Mouse (Mus musculus): ENCODE data around the gene Rsph14. TPM values are rescaled to one million over a fixed set of nuclear protein-coding genes. Genes with fewer than 3 reads are reported as not detected.

The Rsph14 gene
- polyA plus RNA-seq, 1 experiment, result not detected

DNA sequence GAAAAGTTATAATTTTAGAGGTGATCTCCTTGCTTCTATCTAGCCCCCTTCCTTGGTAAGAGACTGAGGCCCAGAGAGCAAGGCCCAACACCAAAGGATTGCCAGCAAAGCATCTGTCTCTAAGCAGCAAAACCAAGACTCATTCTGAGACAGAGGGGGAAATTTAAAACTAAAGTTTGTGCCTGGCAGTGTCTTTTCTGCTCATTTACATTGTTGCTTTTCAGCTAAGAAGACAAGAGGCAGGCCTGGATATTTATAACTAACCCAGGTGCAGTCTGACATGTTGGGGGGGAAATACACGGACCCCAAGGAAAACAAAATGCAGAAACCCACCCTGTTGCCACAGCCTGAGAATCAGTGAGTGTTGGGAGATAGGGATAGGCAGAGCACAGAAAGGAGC lies 68.0 kb downstream of the Rsph14 start:
- WGBS, result 82% methylated on average over 1 of the region's 1 CpGs
- no peaks in the 10 kb centered on the region for H3K36me3 ChIP-seq (ENCODE audit: control insufficient read depth, insufficient read depth, low read length)
- TF ChIP-seq POLR2A (IDR thresholded peaks at IDR 0.05; ENCODE audit: low read depth, low read length), result no peak
- TF ChIP-seq CTCF (conservative IDR thresholded peaks at IDR 0.05; ENCODE audit: insufficient read depth, insufficient read length, low read depth, low read length), result no peak

DNA sequence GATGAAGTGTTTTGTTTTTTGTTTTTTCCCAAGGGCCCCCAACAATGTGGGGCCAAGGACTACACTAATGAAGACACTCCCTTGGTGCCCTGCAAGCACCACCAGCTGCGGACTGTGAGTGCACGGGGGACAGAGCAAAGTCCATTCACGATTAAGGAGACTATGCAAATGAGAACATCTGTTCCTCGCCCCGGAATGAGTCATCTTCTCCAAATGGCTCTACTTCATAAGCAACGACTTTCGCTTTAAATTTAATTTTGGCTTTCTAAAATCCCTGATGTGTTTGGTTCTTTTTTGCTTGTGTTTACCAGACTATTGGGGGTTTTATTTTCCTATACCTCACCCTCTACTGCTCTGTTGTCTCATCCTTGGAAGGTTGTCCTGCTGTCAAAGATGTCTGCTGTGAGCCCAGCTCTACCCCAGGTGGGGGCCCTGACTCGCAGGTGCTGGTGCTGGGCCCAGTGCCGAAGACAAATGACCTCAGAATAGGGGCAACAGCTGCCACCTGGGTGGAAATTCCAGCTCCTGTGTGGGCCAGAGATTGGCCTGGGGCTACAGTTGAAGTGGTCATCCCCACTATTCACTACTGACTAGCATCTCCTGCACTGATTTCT lies 79.4 kb downstream of the Rsph14 start:
- WGBS, result 39% methylated on average over 9 of the region's 9 CpGs

More for the DNA sequence above, 68.0 kb downstream of the Rsph14 start:
- Histone ChIP-seq H3K27ac (ENCODE audit: insufficient read depth, low read depth, low read length) (no peak overlapping the region), H3K4me1 (ENCODE audit: control insufficient read depth, insufficient read depth, low read length) (no peaks in the 10 kb centered on the region), H3K4me3 (ENCODE audit: insufficient read depth, low read depth, low read length) (no peak overlapping the region), H3K27me3 (replicated peaks; ENCODE audit: control insufficient read depth, insufficient read depth, low read length) (no peaks in the 10 kb centered on the region)
- DNase-seq, result no peak

DNA sequence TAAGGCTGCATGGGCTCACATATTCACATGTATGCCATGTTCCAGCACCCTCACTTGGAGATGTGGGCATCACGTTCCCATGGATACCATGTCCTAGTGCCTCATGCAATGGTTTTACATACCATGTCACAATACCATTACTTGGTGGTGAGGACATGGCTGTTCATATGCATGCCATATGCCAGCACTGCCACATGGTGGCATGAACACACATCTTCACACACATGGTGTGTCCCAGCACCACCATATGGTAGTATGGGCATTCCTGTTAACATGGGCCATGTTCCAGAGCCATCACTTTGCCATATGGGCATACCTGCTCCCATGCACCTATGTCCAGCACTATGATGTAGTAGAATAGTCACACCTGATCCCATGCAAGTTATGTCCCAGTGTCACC lies 91.6 kb downstream of the Rsph14 start:
- H3K36me3 ChIP-seq (ENCODE audit: control insufficient read depth, insufficient read depth, low read length), result no peaks in the 10 kb centered on the region
- WGBS, result 98% methylated on average over 1 of the region's 1 CpGs
- no peaks in the 10 kb centered on the region for H3K4me1 ChIP-seq (ENCODE audit: control insufficient read depth, insufficient read depth, low read length)
- TF ChIP-seq POLR2A (IDR thresholded peaks at IDR 0.05; ENCODE audit: low read depth, low read length) (no peak), CTCF (conservative IDR thresholded peaks at IDR 0.05; ENCODE audit: insufficient read depth, insufficient read length, low read depth, low read length) (no peak)
- H3K27me3 ChIP-seq (replicated peaks; ENCODE audit: control insufficient read depth, insufficient read depth, low read length), result no peaks in the 10 kb centered on the region
- no peak overlapping the region for H3K27ac ChIP-seq (ENCODE audit: insufficient read depth, low read depth, low read length)
- no peak for DNase-seq
- H3K4me3 ChIP-seq (ENCODE audit: insufficient read depth, low read depth, low read length), result no peak overlapping the region

More for the DNA sequence above, 79.4 kb downstream of the Rsph14 start:
- Histone ChIP-seq H3K27ac (ENCODE audit: insufficient read depth, low read depth, low read length) (no peak overlapping the region), H3K36me3 (ENCODE audit: control insufficient read depth, insufficient read depth, low read length) (no peaks in the 10 kb centered on the region), H3K27me3 (replicated peaks; ENCODE audit: control insufficient read depth, insufficient read depth, low read length) (no peaks in the 10 kb centered on the region), H3K4me3 (ENCODE audit: insufficient read depth, low read depth, low read length) (no peak overlapping the region), H3K4me1 (ENCODE audit: control insufficient read depth, insufficient read depth, low read length) (no peaks in the 10 kb centered on the region)
- TF ChIP-seq CTCF (conservative IDR thresholded peaks at IDR 0.05; ENCODE audit: insufficient read depth, insufficient read length, low read depth, low read length) (no peak), POLR2A (IDR thresholded peaks at IDR 0.05; ENCODE audit: low read depth, low read length) (no peak)
- DNase-seq, result peak; percentile 11

DNA sequence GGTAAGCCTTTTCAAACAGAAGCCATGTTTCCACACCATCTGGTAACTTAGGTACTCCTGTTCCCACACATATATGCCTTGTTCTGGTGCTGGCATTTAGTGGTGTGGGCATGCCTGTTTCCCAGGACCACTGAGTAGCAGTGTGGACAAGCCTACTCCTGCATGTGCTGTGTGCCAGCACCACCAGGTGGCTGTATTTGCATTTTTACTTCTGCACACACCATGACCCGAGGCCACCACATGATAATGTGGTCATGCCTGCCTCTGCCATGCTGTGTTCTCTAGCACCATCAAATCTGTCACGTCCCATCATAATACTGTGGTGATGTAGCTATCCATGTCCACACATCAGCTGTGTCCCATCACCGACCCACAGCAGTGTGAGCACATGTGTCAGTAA lies 93.1 kb downstream of the Rsph14 start:
- H3K36me3 ChIP-seq (ENCODE audit: control insufficient read depth, insufficient read depth, low read length), result no peaks in the 10 kb centered on the region
- WGBS, result 55% methylated on average over 3 of the region's 3 CpGs
- H3K27me3 ChIP-seq (replicated peaks; ENCODE audit: control insufficient read depth, insufficient read depth, low read length), result no peaks in the 10 kb centered on the region
- no peak for DNase-seq
- H3K4me3 ChIP-seq (ENCODE audit: insufficient read depth, low read depth, low read length), result no peak overlapping the region
- no peaks in the 10 kb centered on the region for H3K4me1 ChIP-seq (ENCODE audit: control insufficient read depth, insufficient read depth, low read length)
- no peak overlapping the region for H3K27ac ChIP-seq (ENCODE audit: insufficient read depth, low read depth, low read length)
- TF ChIP-seq POLR2A (IDR thresholded peaks at IDR 0.05; ENCODE audit: low read depth, low read length) (no peak), CTCF (conservative IDR thresholded peaks at IDR 0.05; ENCODE audit: insufficient read depth, insufficient read length, low read depth, low read length) (peak; percentile 29; the same call in 1 of the 2 replicates)

DNA sequence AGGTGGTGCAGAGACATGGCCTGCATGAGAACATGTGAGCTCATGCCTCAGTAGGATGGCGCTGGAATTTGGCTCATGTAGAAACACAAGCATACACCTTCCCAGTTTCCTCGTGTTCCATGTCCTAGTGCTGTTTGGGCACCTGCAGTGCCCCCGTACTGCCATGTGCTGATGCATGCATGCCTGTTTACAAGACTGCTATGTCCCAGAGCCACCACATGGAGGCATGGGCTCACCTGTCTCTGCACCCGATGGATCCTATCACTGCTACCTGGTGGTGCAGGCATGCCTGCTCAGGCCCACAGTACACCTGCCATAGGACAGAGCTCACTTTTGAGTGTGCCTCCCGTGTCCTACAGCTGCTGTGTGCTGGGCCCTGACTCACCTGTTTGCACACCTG lies 94.0 kb downstream of the Rsph14 start:
- Histone ChIP-seq H3K4me1 (ENCODE audit: control insufficient read depth, insufficient read depth, low read length) (no peaks in the 10 kb centered on the region), H3K27me3 (replicated peaks; ENCODE audit: control insufficient read depth, insufficient read depth, low read length) (no peaks in the 10 kb centered on the region), H3K27ac (ENCODE audit: insufficient read depth, low read depth, low read length) (no peak overlapping the region), H3K4me3 (ENCODE audit: insufficient read depth, low read depth, low read length) (no peak overlapping the region), H3K36me3 (ENCODE audit: control insufficient read depth, insufficient read depth, low read length) (no peaks in the 10 kb centered on the region)
- 63% methylated on average over 5 of the region's 5 CpGs for WGBS
- TF ChIP-seq CTCF (conservative IDR thresholded peaks at IDR 0.05; ENCODE audit: insufficient read depth, insufficient read length, low read depth, low read length) (no peak; the same call in 1 of the 2 replicates), POLR2A (IDR thresholded peaks at IDR 0.05; ENCODE audit: low read depth, low read length) (no peak)
- peak; percentile 5 for DNase-seq

DNA sequence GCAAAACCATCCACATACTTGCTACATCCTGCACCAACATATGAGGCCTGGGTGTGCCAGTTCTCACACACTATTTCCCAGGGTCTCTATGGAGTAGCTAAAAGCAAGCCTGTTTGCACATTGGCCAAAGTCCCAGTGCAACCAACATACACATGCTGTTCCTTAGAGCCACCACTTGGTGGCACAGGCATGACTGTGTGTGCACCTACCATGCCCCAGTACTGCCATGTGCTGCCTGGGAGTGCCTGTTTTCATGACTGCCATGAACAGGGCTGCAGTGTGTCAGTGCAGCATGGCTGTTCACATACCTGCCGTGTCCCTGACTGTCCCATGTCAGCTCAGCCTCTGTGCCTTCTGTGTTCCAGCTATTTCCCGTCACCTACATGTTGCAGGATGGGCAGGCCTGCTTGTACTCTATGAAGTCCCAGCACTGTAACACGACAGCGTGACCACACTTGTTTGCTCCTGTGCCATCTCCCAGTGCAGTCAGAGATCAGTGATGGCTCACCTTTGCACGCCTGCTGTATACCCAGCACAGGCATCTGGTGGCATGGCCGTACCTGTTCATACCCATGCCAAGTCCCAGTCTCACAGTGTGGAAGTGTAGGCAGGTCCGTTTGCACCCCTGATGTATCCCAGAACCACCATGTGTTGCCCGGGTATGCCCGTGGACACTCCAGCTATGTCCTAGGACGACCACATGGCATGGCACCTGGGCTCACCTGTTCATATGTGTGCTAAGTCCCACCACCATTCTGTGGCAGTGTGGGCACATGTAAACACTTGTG lies 95.2 kb downstream of the Rsph14 start:
- no peaks in the 10 kb centered on the region for H3K27me3 ChIP-seq (replicated peaks; ENCODE audit: control insufficient read depth, insufficient read depth, low read length)
- no peak overlapping the region for H3K27ac ChIP-seq (ENCODE audit: insufficient read depth, low read depth, low read length)
- peak; percentile 38 for DNase-seq
- TF ChIP-seq POLR2A (IDR thresholded peaks at IDR 0.05; ENCODE audit: low read depth, low read length), result no peak
- TF ChIP-seq CTCF (conservative IDR thresholded peaks at IDR 0.05; ENCODE audit: insufficient read depth, insufficient read length, low read depth, low read length), result peak; percentile 91
- H3K36me3 ChIP-seq (ENCODE audit: control insufficient read depth, insufficient read depth, low read length), result no peaks in the 10 kb centered on the region
- H3K4me3 ChIP-seq (ENCODE audit: insufficient read depth, low read depth, low read length), result no peak overlapping the region
- WGBS, result 83% methylated on average over 10 of the region's 10 CpGs
- H3K4me1 ChIP-seq (ENCODE audit: control insufficient read depth, insufficient read depth, low read length), result no peaks in the 10 kb centered on the region

DNA sequence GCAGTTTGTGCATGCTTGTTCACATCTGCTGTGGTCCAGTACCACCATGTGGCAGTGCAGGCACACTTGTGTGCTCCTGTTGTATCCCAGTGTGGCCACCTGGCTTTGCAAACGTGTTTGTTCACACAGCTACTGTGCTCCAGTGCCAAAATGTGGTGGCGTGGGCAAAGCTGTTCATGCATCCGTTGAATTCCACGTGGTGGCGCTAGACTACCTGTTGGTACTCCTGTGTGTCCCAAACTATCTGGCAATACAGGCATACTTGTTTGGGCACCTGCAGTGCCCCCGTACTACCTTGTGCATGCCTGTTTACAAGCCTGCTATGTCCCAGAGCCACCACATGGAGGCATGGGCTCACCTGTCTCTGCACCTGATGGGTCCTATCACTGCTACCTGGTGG lies 97.4 kb downstream of the Rsph14 start:
- DNase-seq, result peak; percentile 31
- WGBS, result 33% methylated on average over 6 of the region's 6 CpGs
- TF ChIP-seq POLR2A (IDR thresholded peaks at IDR 0.05; ENCODE audit: low read depth, low read length) (no peak), CTCF (conservative IDR thresholded peaks at IDR 0.05; ENCODE audit: insufficient read depth, insufficient read length, low read depth, low read length) (peak; percentile 48)
- no peaks in the 10 kb centered on the region for H3K4me1 ChIP-seq (ENCODE audit: control insufficient read depth, insufficient read depth, low read length)
- no peaks in the 10 kb centered on the region for H3K36me3 ChIP-seq (ENCODE audit: control insufficient read depth, insufficient read depth, low read length)
- H3K4me3 ChIP-seq (ENCODE audit: insufficient read depth, low read depth, low read length), result no peak overlapping the region
- H3K27ac ChIP-seq (ENCODE audit: insufficient read depth, low read depth, low read length), result no peak overlapping the region
- no peaks in the 10 kb centered on the region for H3K27me3 ChIP-seq (replicated peaks; ENCODE audit: control insufficient read depth, insufficient read depth, low read length)
